Mouse (Mus musculus) neural tube, embryonic 15.5 days (tissue): Measurements from ENCODE around the gene Eps8. TPM values are rescaled to one million over a fixed set of nuclear protein-coding genes. Genes with fewer than 3 reads are reported as not detected.

Source experiments
- ATAC-seq: fragments of 200-750 bp; cut with Nextera tagmentation; 2 replicates; pipeline ENCODE4 v1.8.0; 2017; ENCODE audit warnings: mild to moderate bottlenecking, moderate TSS enrichment, moderate library complexity; ENCODE audit not compliant: low FRiP score
- H3K27ac ChIP-seq: fragments of 300-500 bp; sonication (generic); replicated peaks from 2 replicates; pipeline ENCODE4 v1.5.1; 2015; ENCODE audit warnings: mild to moderate bottlenecking, inconsistent platforms
- H3K27me3 ChIP-seq: fragments of 300-500 bp; sonication (generic); replicated peaks from 2 replicates; pipeline ENCODE4 v1.6.1; 2015; ENCODE audit warnings: inconsistent platforms
- H3K36me3 ChIP-seq: fragments of 300-500 bp; sonication (generic); 2 replicates; pipeline ENCODE4 v1.6.1; 2015; ENCODE audit warnings: inconsistent platforms
- H3K4me1 ChIP-seq: fragments of 300-500 bp; sonication (generic); 2 replicates; pipeline ENCODE4 v1.6.1; 2015; ENCODE audit warnings: inconsistent platforms
- H3K4me2 ChIP-seq: fragments of 300-500 bp; sonication (generic); 2 replicates; pipeline ENCODE4 v1.6.1; 2015; ENCODE audit warnings: inconsistent platforms, mild to moderate bottlenecking, moderate library complexity
- H3K4me3 ChIP-seq: fragments of 300-500 bp; sonication (generic); replicated peaks from 2 replicates; pipeline ENCODE4 v1.5.1; 2015; ENCODE audit warnings: mild to moderate bottlenecking, inconsistent platforms
- H3K9ac ChIP-seq: fragments of 300-500 bp; sonication (generic); replicated peaks from 2 replicates; pipeline ENCODE4 v1.6.1; 2015; ENCODE audit warnings: mild to moderate bottlenecking, inconsistent platforms
- H3K9me3 ChIP-seq: fragments of 300-500 bp; sonication (generic); replicated peaks from 2 replicates; pipeline ENCODE4 v1.6.1; 2016; ENCODE audit warnings: inconsistent platforms
- WGBS: fragments of 180-500 bp; shearing (Covaris S2); methylation state at CpG from one replicate; pipeline ENCODE4 v1.1.7; 2015; ENCODE audit warnings: mixed read lengths; 5-methylcytosine and 5-hydroxymethylcytosine counted together
- polyA plus RNA-seq: library from polyadenylated mRNA; unstranded; fragments of >200 nt; fragmentation: Nextera tagmentation; extraction: Ambion mirVana; gene quantifications from 2 replicates; pipeline ENCODE4 v1.2.1, GENCODE M21; 2015

The Eps8 gene
- polyA plus RNA-seq, 1 experiment from 2014 or later, result 22.5 TPM

DNA sequence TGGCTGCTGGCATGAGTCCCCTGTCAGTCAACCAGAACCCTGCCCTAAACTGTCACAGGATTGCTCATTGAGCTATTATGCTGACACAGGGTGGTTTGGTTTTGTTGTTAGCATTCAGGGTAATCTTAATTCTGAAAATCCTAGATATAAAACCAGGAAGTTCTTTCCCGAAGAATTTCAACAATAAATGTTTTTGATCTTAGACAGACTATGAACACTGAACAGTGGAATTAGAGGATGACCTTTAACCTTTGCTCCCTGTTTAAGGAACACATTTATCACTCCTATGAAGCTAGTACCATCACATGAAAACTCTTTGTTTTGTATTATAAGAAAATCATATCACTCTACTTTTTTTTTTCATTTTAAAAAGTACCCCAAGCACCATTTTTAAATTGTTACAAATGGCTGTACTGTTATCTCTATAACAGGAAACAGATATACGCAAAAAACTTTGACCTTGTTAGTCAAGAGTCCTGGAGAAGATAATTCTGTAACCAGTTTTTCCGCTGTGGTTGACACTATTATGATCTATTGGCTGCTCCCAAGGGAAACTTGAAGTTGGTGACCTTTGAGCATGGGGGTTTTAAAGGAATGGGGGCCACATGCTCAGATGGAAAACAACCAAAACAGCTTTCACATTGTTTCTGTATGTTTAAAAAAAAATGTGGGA lies 149.0 kb downstream of the Eps8 start:
- H3K36me3 ChIP-seq, result no peaks in the 10 kb centered on the region; the same call in 1 of the 2 replicates
- H3K27me3 ChIP-seq, result no peaks in the 10 kb centered on the region
- no peaks in the 10 kb centered on the region for H3K9me3 ChIP-seq
- H3K4me3 ChIP-seq, result no peak overlapping the region
- no peaks in the 10 kb centered on the region for H3K4me1 ChIP-seq
- 90% methylated on average over 3 of the region's 3 CpGs for WGBS
- H3K9ac ChIP-seq, result no peak overlapping the region
- no peak overlapping the region for H3K4me2 ChIP-seq
- ATAC-seq, result no peak
- H3K27ac ChIP-seq, result no peak overlapping the region

GRCm38 (mm10) chr6:137504052-137504451 lies 150.6 kb downstream of the Eps8 start:
- Histone ChIP-seq H3K9me3 (no peaks in the 10 kb centered on the region), H3K4me3 (no peak overlapping the region), H3K36me3 (no peaks in the 10 kb centered on the region; the same call in 1 of the 2 replicates), H3K27ac (no peak overlapping the region), H3K4me1 (no peaks in the 10 kb centered on the region), H3K27me3 (no peaks in the 10 kb centered on the region), H3K4me2 (no peak overlapping the region), H3K9ac (no peak overlapping the region)
- 66% methylated on average over 1 of the region's 1 CpGs for WGBS
- no peak for ATAC-seq

DNA sequence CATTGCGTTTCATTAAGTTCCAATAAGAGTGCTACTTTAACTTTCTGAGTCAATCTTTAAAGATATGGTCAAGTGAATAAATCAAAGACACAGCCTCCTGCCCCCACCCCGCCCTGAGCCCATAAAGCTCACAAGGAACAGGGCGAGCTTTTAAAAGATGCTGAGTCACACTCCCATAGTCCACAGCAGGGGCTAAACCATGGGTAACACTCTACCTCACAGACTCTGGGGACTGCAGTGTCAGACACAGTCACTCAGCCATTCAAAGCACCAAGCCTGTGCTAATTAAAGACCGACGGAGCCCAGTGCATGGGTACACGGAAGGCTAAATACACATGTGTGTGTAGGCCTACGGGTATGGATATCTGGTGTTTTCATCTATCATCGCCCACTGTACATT lies 151.2 kb downstream of the Eps8 start:
- Histone ChIP-seq H3K4me1 (no peaks in the 10 kb centered on the region), H3K9ac (no peak overlapping the region), H3K27me3 (no peaks in the 10 kb centered on the region), H3K9me3 (no peaks in the 10 kb centered on the region), H3K27ac (no peak overlapping the region), H3K4me2 (no peak overlapping the region), H3K4me3 (no peak overlapping the region), H3K36me3 (no peaks in the 10 kb centered on the region; the same call in 1 of the 2 replicates)
- WGBS, result 82% methylated on average over 8 of the region's 8 CpGs
- no peak for ATAC-seq

- no peaks in the 10 kb centered on the region for H3K9me3 ChIP-seq
- no peak overlapping the region for H3K4me2 ChIP-seq
- no peak for ATAC-seq
- WGBS, result 87% methylated on average over 7 of the region's 7 CpGs
- no peaks in the 10 kb centered on the region for H3K4me1 ChIP-seq
- no peak overlapping the region for H3K27ac ChIP-seq
- H3K36me3 ChIP-seq, result no peaks in the 10 kb centered on the region; the same call in 1 of the 2 replicates
- H3K9ac ChIP-seq, result no peak overlapping the region
- H3K4me3 ChIP-seq, result no peak overlapping the region
- H3K27me3 ChIP-seq, result no peaks in the 10 kb centered on the region
Observed at GRCm38 (mm10) chr6:137503009-137503408, 151.7 kb downstream of the Eps8 start.

- WGBS, result 85% methylated on average over 6 of the region's 6 CpGs
- Histone ChIP-seq H3K4me2 (no peak overlapping the region), H3K4me1 (no peaks in the 10 kb centered on the region), H3K27me3 (no peaks in the 10 kb centered on the region), H3K9me3 (no peaks in the 10 kb centered on the region), H3K4me3 (no peak overlapping the region), H3K27ac (no peak overlapping the region), H3K36me3 (no peaks in the 10 kb centered on the region), H3K9ac (no peak overlapping the region)
- ATAC-seq, result no peak
Observed at GRCm38 (mm10) chr6:137498781-137499180, 155.9 kb downstream of the Eps8 start.

DNA sequence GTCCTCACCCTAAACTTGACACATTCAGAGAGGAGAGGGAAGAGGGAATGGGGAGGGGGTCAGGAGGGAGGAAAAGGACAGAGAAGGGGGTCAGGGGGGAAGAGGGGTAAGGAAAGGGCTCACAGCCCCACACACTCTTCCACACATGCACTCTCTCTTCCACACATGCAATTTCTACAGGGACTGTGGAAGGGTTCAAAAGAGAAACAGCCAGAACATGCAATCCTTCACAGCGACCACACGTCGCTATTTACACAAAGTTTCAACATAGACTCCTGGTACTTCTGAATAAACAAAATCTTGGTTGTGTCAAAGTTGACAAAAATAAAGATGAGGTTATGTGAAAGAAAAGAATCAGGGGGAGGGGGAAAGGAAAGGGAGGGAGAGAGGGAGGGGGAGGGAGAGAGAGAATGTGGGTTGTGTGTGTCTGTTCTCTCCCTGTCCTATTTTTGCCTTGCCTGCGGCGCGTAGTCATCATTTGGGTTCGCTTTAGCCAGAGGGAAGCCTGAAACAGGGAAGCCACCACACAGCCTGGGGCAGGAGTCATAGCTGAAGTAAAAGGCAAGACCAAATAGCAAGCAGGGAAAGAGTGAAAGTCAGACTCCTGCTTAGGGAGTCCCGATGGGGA lies 157.4 kb downstream of the Eps8 start:
- Histone ChIP-seq H3K4me1 (no peaks in the 10 kb centered on the region), H3K4me2 (no peak overlapping the region), H3K27me3 (no peaks in the 10 kb centered on the region), H3K36me3 (no peaks in the 10 kb centered on the region), H3K9ac (no peak overlapping the region), H3K4me3 (no peak overlapping the region), H3K9me3 (no peaks in the 10 kb centered on the region), H3K27ac (no peak overlapping the region)
- ATAC-seq, result no peak
- WGBS, result 96% methylated on average over 8 of the region's 8 CpGs

DNA sequence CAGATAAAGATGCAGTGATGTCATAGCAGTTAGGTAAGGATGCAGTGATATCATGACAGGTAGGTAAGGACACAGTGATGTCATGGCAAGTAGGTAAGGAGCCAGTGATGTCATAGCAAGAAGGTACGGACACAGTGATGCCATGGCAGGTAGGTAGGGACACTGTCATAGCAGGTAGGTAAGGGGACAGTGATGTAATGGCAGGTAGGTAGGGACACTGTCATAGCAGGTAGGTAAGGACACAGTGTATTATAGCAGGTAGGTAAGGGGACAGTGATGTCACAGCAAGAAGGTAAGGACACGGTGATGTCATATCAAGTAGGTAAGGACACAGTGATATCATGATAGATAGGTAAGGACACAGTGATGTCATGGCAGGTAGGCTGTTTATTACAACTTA lies 158.1 kb downstream of the Eps8 start:
- no peak for ATAC-seq
- Histone ChIP-seq H3K9ac (no peak overlapping the region), H3K9me3 (no peaks in the 10 kb centered on the region)

DNA sequence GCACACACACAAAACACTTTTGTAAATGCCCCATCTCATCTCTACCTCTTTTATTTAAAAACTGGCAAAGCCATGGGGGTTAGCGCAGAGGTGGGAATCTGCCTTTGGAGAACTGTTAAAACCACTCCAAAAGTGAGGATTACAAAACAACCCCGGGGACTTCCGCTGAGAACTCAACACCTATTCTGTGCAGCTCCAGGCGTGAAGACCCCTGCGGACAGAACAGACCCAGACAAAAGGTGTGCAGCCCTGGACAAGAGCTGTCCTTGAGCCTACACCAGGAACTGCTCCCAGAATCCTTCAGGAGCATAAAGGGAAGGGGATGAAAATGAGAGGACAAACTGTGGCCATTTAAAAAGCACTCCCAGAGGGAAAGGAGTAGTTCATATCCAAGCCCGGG lies 159.4 kb downstream of the Eps8 start:
- Histone ChIP-seq H3K9me3 (no peaks in the 10 kb centered on the region), H3K27me3 (no peaks in the 10 kb centered on the region)
- WGBS, result 80% methylated on average over 6 of the region's 6 CpGs

More for the DNA sequence above, 158.1 kb downstream of the Eps8 start:
- Histone ChIP-seq H3K4me3 (no peak overlapping the region), H3K27me3 (no peaks in the 10 kb centered on the region), H3K4me1 (no peaks in the 10 kb centered on the region), H3K36me3 (no peaks in the 10 kb centered on the region), H3K27ac (no peak overlapping the region), H3K4me2 (no peak overlapping the region)
- 98% methylated on average over 2 of the region's 2 CpGs for WGBS

DNA sequence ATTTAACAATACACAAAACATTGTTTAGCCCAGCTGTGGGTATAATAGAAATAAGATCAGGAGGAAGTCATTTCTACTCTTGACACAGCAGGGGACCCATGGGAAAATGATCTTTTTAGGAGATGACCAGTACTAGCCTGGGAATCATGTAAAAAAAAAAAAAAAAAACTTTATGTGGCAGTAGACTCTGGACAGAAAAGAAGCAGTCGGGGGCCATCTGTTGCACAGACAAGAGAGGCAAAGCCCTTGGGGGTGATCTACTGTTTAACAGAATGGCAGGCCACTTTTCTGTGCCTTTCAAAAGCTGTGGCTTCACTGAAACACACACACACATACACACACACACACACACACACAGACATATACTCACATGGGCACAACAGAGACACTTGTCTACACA lies 159.9 kb downstream of the Eps8 start:
- 79% methylated on average over 1 of the region's 1 CpGs for WGBS
- Histone ChIP-seq H3K9ac (no peak overlapping the region), H3K27ac (no peak overlapping the region), H3K27me3 (no peaks in the 10 kb centered on the region), H3K4me2 (no peak overlapping the region), H3K36me3 (no peaks in the 10 kb centered on the region), H3K4me3 (no peak overlapping the region), H3K9me3 (no peaks in the 10 kb centered on the region), H3K4me1 (no peaks in the 10 kb centered on the region)
- no peak for ATAC-seq

More for the DNA sequence above, 159.4 kb downstream of the Eps8 start:
- Histone ChIP-seq H3K4me3 (no peak overlapping the region), H3K27ac (no peak overlapping the region), H3K9ac (no peak overlapping the region), H3K4me1 (no peaks in the 10 kb centered on the region), H3K4me2 (no peak overlapping the region), H3K36me3 (no peaks in the 10 kb centered on the region)
- ATAC-seq, result no peak

DNA sequence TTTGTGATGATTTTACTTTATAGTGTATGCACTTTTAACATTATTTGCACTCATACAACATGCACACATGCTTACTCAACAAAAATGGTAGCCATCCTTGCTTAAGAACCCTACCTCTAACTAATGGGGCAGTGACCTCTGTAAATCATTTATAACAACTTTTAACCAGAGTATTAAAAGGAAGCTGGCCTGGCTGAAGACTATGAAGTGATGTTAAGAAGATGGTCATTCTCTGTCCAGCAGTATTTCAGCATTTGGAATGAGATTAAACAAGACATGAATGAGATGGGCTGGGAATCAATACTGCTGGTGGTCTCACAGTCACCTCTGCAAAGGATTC lies 160.6 kb downstream of the Eps8 start:
- Histone ChIP-seq H3K36me3 (no peaks in the 10 kb centered on the region), H3K9me3 (no peaks in the 10 kb centered on the region), H3K4me1 (no peaks in the 10 kb centered on the region), H3K27me3 (no peaks in the 10 kb centered on the region), H3K27ac (no peak overlapping the region), H3K9ac (no peak overlapping the region), H3K4me2 (no peak overlapping the region), H3K4me3 (no peak overlapping the region)
- ATAC-seq, result no peak

DNA sequence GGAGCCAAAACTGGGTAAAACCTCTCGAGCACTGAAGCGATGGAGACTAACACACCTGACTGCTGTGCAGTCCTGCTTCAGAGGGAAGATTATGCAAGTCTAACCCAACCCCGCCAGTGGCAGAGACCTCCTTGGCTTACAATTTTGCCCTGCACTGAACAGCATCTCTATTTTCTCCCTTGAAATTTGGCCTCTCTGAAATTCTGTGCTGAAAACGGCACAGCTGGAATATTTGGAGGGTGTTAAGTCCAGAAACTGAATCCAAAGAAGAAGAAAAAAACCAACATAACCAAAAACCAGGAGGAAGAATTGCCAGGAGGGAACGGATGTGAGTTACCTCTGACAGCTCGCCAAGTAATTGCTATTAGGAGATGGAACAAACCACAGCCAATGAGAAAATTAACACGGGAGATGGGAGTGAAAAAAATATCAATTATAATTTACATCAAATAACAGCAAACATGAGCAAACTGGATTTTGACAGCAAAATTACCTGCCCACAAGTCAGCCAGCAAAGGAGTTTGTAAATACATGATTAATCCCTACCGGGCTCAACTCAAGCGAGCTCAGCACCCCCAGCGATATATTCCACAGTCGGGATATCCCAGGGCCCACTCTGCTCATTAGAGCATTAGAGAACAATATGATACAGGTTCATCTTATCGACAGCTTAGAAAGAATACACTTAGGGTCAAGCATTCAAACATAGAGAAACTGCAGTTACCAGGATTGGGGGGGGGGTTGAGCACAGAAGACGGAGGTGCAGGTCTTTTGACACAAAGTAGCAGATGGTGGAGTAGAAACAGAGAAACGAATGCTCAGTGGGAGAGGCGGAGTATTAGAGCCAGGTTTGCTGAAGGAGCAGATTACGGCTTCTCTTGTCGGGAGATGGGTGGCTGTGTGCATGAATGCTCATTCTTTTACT lies 161.2 kb downstream of the Eps8 start:
- no peak for ATAC-seq
- H3K27ac ChIP-seq, result no peak overlapping the region

GRCm38 (mm10) chr6:137492582-137492981 lies 162.1 kb downstream of the Eps8 start:
- ATAC-seq, result no peak
- Histone ChIP-seq H3K9me3 (no peaks in the 10 kb centered on the region), H3K4me2 (no peak overlapping the region), H3K4me1 (no peaks in the 10 kb centered on the region), H3K27me3 (no peaks in the 10 kb centered on the region), H3K27ac (no peak overlapping the region), H3K9ac (no peak overlapping the region), H3K4me3 (no peak overlapping the region), H3K36me3 (no peaks in the 10 kb centered on the region)
- 97% methylated on average over 4 of the region's 4 CpGs for WGBS

More for the DNA sequence above, 161.2 kb downstream of the Eps8 start:
- H3K4me2 ChIP-seq, result no peak overlapping the region
- H3K27me3 ChIP-seq, result no peaks in the 10 kb centered on the region
- H3K36me3 ChIP-seq, result no peaks in the 10 kb centered on the region
- no peaks in the 10 kb centered on the region for H3K4me1 ChIP-seq
- H3K9me3 ChIP-seq, result no peaks in the 10 kb centered on the region
- 82% methylated on average over 17 of the region's 17 CpGs for WGBS
- H3K4me3 ChIP-seq, result no peak overlapping the region
- no peak overlapping the region for H3K9ac ChIP-seq
